Mouse (Mus musculus) embryonic facial prominence, embryonic 13.5 days (tissue): ENCODE results near the gene Dcp1a. TPM values are rescaled to one million over a fixed set of nuclear protein-coding genes. Genes with fewer than 3 reads are reported as not detected.
A peak's percentile ranks its signal among the peaks of the same experiment; 100 is the strongest.
"Not testable (repeated sequence)": the region's sequence is repeated elsewhere in the genome, so short reads cannot be mapped to it uniquely, and the experiment has no call there.

ENCODE experiments used
- ATAC-seq: fragments of 200-750 bp; cut with Nextera tagmentation; 2 replicates; pipeline ENCODE4 v1.8.0; 2017; ENCODE audit warnings: low read depth; ENCODE audit not compliant: insufficient number of reproducible peaks, insufficient read depth, low FRiP score, low TSS enrichment
- H3K27ac ChIP-seq: fragments of 300-500 bp; sonication (generic); 2 replicates; pipeline ENCODE4 v1.5.1; 2015; ENCODE audit warnings: moderate library complexity, mild to moderate bottlenecking, inconsistent platforms
- H3K27me3 ChIP-seq: fragments of 300-500 bp; sonication (generic); 2 replicates; pipeline ENCODE4 v1.6.1; 2015; ENCODE audit warnings: mild to moderate bottlenecking, inconsistent platforms
- H3K36me3 ChIP-seq: fragments of 300-500 bp; sonication (generic); 2 replicates; pipeline ENCODE4 v1.6.1; 2015; ENCODE audit warnings: mild to moderate bottlenecking, inconsistent platforms
- H3K4me1 ChIP-seq: fragments of 300-500 bp; sonication (generic); 2 replicates; pipeline ENCODE4 v1.6.1; 2015; ENCODE audit warnings: inconsistent platforms
- H3K4me2 ChIP-seq: fragments of 300-500 bp; sonication (generic); 2 replicates; pipeline ENCODE4 v1.6.1; 2015; ENCODE audit warnings: moderate library complexity, mild to moderate bottlenecking, inconsistent platforms
- H3K4me3 ChIP-seq: fragments of 300-500 bp; sonication (generic); 2 replicates; pipeline ENCODE4 v1.5.1; 2015; ENCODE audit warnings: mild to moderate bottlenecking, inconsistent platforms
- H3K9ac ChIP-seq: fragments of 300-500 bp; sonication (generic); 2 replicates; pipeline ENCODE4 v1.6.1; 2015; ENCODE audit warnings: mild to moderate bottlenecking, inconsistent platforms
- H3K9me3 ChIP-seq: fragments of 300-500 bp; sonication (generic); 2 replicates; pipeline ENCODE4 v1.6.1; 2016; ENCODE audit warnings: inconsistent platforms
- WGBS: fragments of 180-500 bp; shearing (Covaris S2); methylation state at CpG from one replicate; pipeline ENCODE4 v1.1.7; 2015; ENCODE audit warnings: mixed read lengths; 5-methylcytosine and 5-hydroxymethylcytosine counted together
- polyA plus RNA-seq: library from polyadenylated mRNA; unstranded; fragments of >200 nt; fragmentation: Nextera tagmentation; extraction: Ambion mirVana; gene quantifications from 2 replicates; pipeline ENCODE4 v1.2.1, GENCODE M21; 2015

Gene Dcp1a
- polyA plus RNA-seq, 1 experiment from 2014 or later, result 33.3 TPM

DNA sequence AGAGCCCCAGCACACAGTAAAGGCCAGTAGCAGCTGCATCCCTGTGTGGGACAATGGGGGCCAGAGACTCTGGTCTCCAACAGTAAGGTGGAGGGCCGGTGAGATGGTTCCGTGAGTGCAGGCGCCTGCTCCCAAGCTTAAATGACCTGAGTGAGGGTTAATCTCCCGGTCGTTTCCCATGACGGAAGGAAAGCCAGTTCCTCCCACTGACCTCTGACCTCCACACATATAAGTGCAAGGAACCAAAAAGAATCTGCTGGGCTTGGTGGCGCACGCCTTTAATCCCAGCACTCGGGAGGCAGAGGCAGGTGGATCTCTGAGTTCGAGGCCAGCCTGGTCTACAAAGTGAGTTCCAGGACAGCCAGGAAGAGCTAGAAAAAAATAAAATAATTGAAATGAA lies 49.1 kb downstream of the Dcp1a start:
- H3K9ac ChIP-seq, result no peak overlapping the region
- WGBS, result 88% methylated on average over 10 of the region's 10 CpGs

DNA sequence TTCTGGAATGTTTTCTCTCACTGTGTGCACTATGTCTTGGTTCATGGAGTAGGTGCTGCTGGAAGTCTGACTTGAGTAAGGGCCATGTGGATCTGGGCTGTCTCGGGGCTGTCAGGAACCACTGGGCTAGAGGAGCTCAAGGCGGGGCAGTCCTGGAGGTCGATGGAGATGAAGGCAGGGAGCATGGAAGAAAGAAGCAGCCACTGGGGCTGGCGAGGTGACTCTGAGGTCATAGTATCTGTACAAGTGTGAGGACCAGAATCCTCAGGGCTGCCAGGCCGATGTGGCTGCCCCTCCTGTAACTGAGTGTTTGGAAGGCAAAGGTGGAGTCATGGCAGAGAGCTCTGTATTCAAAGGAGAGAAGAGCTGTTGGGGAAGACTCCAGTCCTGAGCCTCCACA lies 49.6 kb downstream of the Dcp1a start:
- 0 out of 2 replicates have a peak, but pooled peaks cover 2% of the 10 kb centered on the region for H3K4me1 ChIP-seq
- WGBS, result 87% methylated on average over 5 of the region's 5 CpGs
- H3K4me3 ChIP-seq, result no peak overlapping the region
- H3K4me2 ChIP-seq, result no peak overlapping the region
- H3K36me3 ChIP-seq, result peaks cover 42% of the 10 kb centered on the region
- no peak for ATAC-seq
- H3K27ac ChIP-seq, result no peak overlapping the region
- H3K27me3 ChIP-seq, result no peaks in the 10 kb centered on the region
- no peak overlapping the region for H3K9ac ChIP-seq
- no peaks in the 10 kb centered on the region for H3K9me3 ChIP-seq

More for the DNA sequence above, 49.1 kb downstream of the Dcp1a start:
- Histone ChIP-seq H3K4me2 (no peak overlapping the region), H3K27me3 (no peaks in the 10 kb centered on the region), H3K9me3 (no peaks in the 10 kb centered on the region), H3K27ac (no peak overlapping the region), H3K4me1 (0 out of 2 replicates have a peak, but pooled peaks cover 2% of the 10 kb centered on the region), H3K4me3 (no peak overlapping the region), H3K36me3 (peaks cover 48% of the 10 kb centered on the region)
- no peak for ATAC-seq

DNA sequence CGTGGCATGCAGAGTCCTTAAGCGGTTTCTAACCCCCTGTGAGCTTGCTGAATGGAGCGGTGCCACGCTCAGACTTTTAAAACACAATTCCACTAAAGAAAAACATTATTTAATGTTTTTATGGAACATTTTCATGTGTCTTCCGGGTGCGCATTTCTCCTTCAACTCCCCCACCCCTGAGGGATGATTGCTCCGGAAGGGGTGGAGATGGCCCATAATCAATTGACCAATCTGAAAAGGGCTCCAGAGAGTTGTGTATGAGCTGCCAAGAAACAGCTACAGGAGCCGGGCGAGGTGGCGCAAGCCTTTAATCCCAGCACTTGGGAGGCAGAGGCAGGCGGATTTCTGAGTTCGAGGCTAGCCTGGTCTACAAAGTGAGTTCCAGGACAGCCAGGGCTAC lies 50.1 kb downstream of the Dcp1a start:
- Histone ChIP-seq H3K9ac (no peak overlapping the region), H3K4me2 (no peak overlapping the region), H3K27ac (no peak overlapping the region), H3K4me3 (no peak overlapping the region), H3K9me3 (no peaks in the 10 kb centered on the region), H3K4me1 (0 out of 2 replicates have a peak, but pooled peaks cover 2% of the 10 kb centered on the region), H3K36me3 (peaks cover 38% of the 10 kb centered on the region), H3K27me3 (no peaks in the 10 kb centered on the region)
- no peak for ATAC-seq
- 93% methylated on average over 12 of the region's 12 CpGs for WGBS

DNA sequence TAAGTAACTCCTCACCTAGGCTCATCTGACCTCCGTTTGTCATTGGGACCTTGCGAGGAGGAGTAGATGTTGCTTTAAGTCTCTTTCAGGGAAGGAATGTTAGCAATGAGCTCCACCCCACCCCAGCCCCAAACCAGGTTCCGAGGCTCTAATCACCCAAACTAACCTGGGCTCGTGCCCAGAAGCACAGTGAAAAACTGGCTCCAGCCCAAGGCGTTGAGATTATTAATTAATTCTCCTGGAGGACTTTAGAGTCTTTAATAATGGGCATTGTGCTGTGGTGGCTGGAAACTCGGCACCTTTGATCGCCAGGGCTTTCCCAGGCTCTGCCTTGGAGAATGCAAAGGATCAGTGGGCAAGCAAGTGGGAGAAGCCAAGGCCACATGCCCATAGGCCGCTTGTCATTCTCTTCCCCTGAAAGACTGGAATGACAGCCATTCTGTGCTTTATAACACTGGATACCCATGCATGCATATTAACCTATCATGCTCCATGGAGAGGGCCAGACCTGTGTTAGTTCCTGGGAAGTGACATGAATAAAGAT lies 51.5 kb downstream of the Dcp1a start:
- Histone ChIP-seq H3K4me2 (no peak overlapping the region), H3K4me3 (no peak overlapping the region), H3K9me3 (no peaks in the 10 kb centered on the region), H3K9ac (no peak overlapping the region), H3K36me3 (peaks cover 25% of the 10 kb centered on the region), H3K27ac (no peak overlapping the region), H3K4me1 (0 out of 2 replicates have a peak, but pooled peaks cover 2% of the 10 kb centered on the region), H3K27me3 (no peaks in the 10 kb centered on the region)
- 72% methylated on average over 8 of the region's 8 CpGs for WGBS
- no peak for ATAC-seq

DNA sequence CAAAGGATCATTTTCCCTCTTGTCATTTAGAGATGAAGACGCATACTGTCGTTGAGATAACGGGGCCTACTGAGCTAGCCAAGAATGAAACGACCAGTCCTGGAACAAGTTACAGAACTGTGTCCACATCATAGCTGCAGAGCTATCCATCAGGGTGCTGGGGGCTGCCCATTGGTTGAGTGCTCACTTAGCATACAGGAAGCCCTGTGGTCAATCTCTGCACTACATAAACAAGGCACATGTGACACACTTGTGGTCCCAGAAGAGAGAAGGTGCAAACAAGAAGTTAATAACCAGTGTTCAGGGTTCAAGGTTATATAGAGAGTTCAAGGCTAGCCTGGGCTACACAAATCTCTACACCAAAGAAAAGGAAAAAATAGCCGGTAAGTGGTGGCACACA lies 52.1 kb downstream of the Dcp1a start:
- Histone ChIP-seq H3K4me3 (no peak overlapping the region), H3K4me1 (0 out of 2 replicates have a peak, but pooled peaks cover 2% of the 10 kb centered on the region), H3K9me3 (no peaks in the 10 kb centered on the region), H3K9ac (no peak overlapping the region), H3K36me3 (peaks cover 18% of the 10 kb centered on the region), H3K4me2 (no peak overlapping the region), H3K27ac (no peak overlapping the region), H3K27me3 (no peaks in the 10 kb centered on the region)
- ATAC-seq, result no peak
- WGBS, result 85% methylated on average over 5 of the region's 5 CpGs

DNA sequence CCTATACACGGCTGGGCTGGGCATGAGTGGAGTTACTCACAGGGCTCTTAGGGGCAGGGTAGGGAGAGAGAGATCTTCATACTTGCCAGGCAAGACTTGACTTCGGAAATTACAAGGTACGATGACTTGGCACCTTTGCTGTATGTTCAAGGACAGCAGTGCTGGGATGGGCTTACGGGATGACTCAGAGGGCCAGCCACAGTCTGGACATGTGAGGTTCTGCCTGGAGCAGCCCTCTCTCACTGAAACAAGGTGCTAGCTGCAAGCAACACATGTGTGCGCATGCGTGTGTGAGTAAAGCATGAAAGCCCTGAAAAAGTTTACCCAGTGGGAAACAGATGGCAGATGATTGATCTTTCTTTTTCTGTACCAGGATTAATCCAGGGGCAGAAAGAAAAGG lies 52.6 kb downstream of the Dcp1a start:
- Histone ChIP-seq H3K9ac (no peak overlapping the region), H3K27me3 (no peaks in the 10 kb centered on the region), H3K27ac (no peak overlapping the region), H3K9me3 (no peaks in the 10 kb centered on the region), H3K4me2 (no peak overlapping the region), H3K4me3 (no peak overlapping the region), H3K36me3 (peaks cover 16% of the 10 kb centered on the region), H3K4me1 (0 out of 2 replicates have a peak, but pooled peaks cover 2% of the 10 kb centered on the region)
- no peak for ATAC-seq
- WGBS, result 88% methylated on average over 6 of the region's 6 CpGs

DNA sequence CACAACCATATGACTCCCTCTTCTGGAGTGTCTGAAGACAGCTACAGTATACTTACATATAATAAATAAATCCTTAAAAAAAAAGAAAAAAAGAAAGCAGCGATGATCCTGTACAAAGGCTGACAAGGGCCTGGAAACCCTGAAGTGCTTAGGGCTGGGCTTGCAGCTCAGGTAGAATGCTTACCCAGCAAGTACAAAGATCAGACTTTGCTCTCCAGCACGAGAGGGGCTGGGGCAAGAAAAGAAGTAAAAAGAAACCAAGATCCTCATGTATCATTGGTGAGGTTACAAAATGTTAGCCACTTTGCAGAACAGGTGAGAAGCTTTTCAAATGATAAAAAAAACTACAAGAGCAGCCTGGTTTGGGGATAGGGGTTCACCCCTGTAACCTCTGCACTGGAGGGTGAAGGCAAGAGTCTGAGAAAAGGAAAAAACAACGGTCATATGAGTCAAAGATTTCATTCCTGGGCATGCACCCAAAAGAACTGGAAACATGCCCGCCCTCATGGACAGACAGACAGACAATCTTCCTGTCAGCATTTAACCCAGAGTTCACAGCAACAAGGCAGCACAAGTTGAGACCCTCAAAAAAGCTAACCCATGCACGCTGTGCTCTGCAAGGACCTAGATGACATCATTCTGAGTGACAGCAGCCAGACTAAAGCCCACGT lies 54.6 kb downstream of the Dcp1a start:
- 80% methylated on average over 6 of the region's 6 CpGs for WGBS
- H3K36me3 ChIP-seq, result peaks cover 4% of the 10 kb centered on the region; the same call in 1 of the 2 replicates

DNA sequence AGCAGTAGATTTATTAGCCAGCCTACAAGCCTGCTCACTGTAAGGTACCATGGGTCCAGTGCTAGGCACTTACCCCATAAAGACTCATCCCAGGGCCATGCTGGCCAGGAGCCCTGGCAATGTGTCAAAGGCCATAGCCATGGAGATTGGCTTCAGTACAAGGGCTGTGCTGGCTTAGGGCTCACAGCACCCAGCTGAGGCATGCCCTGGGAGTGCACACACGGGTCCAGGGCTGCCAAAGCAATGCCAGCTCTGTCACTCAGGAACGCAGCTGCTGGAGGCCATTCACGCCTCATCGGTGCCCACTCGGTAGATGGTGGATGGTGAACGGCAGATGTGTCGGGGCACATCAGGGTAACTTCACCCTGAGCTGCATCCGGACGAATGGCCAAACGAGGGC lies 62.2 kb downstream of the Dcp1a start:
- 0 out of 2 replicates have a peak overlapping the region, but pooled peaks have one; percentile 3 for H3K9ac ChIP-seq
- H3K4me3 ChIP-seq, result no peak overlapping the region
- no peak overlapping the region for H3K27ac ChIP-seq
- H3K4me2 ChIP-seq, result no peak overlapping the region
- no peaks in the 10 kb centered on the region for H3K9me3 ChIP-seq
- WGBS, result 46% methylated on average over 10 of the region's 10 CpGs
- no peaks in the 10 kb centered on the region for H3K27me3 ChIP-seq
- ATAC-seq, result no peak
- H3K36me3 ChIP-seq, result no peaks in the 10 kb centered on the region
- H3K4me1 ChIP-seq, result no peaks in the 10 kb centered on the region

More for the DNA sequence above, 54.6 kb downstream of the Dcp1a start:
- ATAC-seq, result 0 out of 2 replicates have a peak, but pooled peaks have one; percentile 20
- H3K27ac ChIP-seq, result no peak overlapping the region
- 0 out of 2 replicates have a peak, but pooled peaks cover 2% of the 10 kb centered on the region for H3K4me1 ChIP-seq
- no peak overlapping the region for H3K4me3 ChIP-seq
- H3K4me2 ChIP-seq, result no peak overlapping the region
- no peaks in the 10 kb centered on the region for H3K9me3 ChIP-seq
- H3K27me3 ChIP-seq, result no peaks in the 10 kb centered on the region
- H3K9ac ChIP-seq, result no peak overlapping the region

DNA sequence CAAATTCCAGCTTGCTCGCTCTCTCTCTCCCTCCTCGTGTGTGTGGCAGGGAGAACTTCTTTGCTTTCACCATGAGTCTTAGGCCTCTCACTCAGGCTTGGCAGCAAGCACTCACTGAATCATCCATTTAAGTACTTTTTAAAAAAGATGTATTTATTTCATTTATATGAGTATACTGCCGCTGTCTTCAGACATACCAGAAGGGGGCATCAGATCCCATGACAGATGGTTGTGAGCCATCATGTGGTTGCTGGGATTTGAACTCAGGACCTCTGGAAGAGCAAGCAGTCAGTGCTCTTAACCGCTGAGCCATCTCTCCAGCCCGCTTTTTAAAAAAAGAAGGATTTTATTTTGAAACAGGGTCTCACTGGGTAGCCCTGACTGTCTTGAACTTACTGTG lies 64.0 kb downstream of the Dcp1a start:
- not testable (repeated sequence) for H3K4me2 ChIP-seq, H3K36me3 ChIP-seq, H3K27ac ChIP-seq, H3K9ac ChIP-seq, H3K9me3 ChIP-seq, ATAC-seq, H3K4me1 ChIP-seq, H3K4me3 ChIP-seq, H3K27me3 ChIP-seq
- WGBS, result 70% methylated on average over 5 of the region's 5 CpGs

DNA sequence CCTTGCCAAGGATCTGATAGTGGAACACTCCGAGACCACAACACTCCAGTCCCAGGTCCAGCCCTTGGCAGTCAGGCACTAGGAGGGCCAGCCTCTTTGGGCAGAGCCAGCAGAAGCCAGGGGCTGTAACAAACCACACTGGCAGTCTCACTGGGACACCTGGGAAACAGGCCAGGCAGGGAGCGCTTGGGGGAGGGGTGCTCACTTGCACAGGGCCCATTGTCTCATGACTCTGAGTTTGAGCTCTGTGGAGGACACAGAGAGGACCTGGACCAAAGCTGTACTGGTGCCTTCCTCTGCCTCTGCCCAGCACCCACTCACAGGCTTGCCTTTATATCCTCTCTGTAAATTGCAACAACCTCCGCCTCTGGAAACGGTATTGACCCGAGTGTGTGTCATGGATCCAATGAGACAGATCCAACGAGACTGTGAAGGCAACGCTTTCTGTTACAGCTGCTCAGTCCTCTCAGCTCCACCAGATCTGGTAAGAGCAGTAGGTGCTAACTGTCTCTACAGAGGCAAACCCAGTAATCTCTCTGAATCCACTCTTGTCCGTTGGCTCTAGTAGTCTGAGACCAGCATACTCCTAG lies 68.9 kb downstream of the Dcp1a start, which contains the start of gene Tkt:
Gene Tkt (plus strand): TSS at position 229 of the 590 bp plus-strand sequence.
- peak within 1 kb of the TSS; percentile 88 for H3K4me2 ChIP-seq
- peaks cover 4% of the 10 kb centered on the region; the same call in 1 of the 2 replicates for H3K36me3 ChIP-seq
- WGBS, result 25% methylated on average over 8 of the region's 8 CpGs
- H3K4me3 ChIP-seq, result peak within 1 kb of the TSS; percentile 76
- H3K27me3 ChIP-seq, result no peaks in the 10 kb centered on the region
- no peaks in the 10 kb centered on the region for H3K9me3 ChIP-seq
- peak within 1 kb of the TSS; percentile 92 for H3K27ac ChIP-seq
- ATAC-seq, result no peak
- peak within 1 kb of the TSS; percentile 91 for H3K9ac ChIP-seq
- H3K4me1 ChIP-seq, result peaks cover 30% of the 10 kb centered on the region

DNA sequence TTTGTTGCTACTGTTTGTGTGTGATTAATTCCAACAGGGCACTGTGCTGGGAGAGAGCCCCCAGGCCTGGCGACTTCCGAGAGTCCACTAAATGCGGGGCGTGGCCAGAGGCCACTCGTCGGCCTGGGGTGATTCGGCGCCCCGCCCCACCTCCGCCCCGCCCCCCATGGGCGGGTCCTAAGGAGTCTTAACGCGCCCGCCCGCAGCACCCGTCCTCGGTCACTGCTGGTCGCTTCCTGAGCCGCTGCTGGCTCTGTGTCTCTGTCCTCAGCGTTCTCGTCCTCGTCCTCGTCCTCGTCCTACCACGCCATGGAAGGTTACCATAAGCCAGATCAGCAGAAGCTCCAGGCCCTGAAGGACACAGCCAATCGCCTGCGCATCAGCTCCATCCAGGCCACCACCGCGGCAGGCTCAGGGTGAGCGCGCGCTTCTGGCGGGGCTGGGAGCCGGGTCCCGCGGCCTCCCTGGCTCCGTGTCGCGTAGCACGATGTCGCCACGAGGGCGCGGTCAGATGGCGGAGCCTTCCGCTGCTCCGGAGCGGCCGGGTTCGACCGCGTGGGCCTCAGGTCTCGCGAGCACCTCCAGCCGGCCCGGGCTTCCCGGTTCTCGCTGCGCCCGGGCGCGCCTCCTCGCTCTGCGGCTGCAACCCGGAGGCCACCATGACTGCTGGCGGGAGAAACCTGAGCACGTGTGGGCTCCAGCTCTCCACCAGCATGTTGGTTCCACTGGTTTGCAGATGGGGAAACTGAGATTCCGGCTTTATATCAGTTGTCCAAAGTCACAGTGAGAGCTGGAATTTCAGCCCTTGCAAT lies 69.8 kb downstream of the Dcp1a start:
- peak; percentile 87 for ATAC-seq
- WGBS, result under 1% methylated on average over 69 of the region's 69 CpGs

More for the DNA sequence above, 69.8 kb downstream of the Dcp1a start:
- Histone ChIP-seq H3K4me2 (peak overlapping the region; percentile 88), H3K27me3 (no peaks in the 10 kb centered on the region), H3K4me1 (peaks cover 33% of the 10 kb centered on the region), H3K4me3 (peak overlapping the region; percentile 76), H3K27ac (peak overlapping the region; percentile 92), H3K36me3 (peaks cover 5% of the 10 kb centered on the region; the same call in 1 of the 2 replicates), H3K9me3 (no peaks in the 10 kb centered on the region), H3K9ac (peak overlapping the region; percentile 91)
